Mouse (Mus musculus): ENCODE measurements around the gene Wnt3.

Wnt3 gene

GRCm38 (mm10) chr11:103772505-103773386, 1.2 kb upstream of the Wnt3 start:
- DNase-seq (ENCODE audit: low spot score): no peak

- DNase-seq (ENCODE audit: low spot score): no peak
Measured at GRCm38 (mm10) chr11:103774228-103774530, 229 bp downstream of the Wnt3 start.

- DNase-seq (ENCODE audit: low spot score): no peak
Measured at GRCm38 (mm10) chr11:103780152-103780551, 6.2 kb downstream of the Wnt3 start.

GRCm38 (mm10) chr11:103789951-103790350, 16.0 kb downstream of the Wnt3 start:
- DNase-seq (ENCODE audit: low spot score): no peak

- no peak for DNase-seq (ENCODE audit: low spot score)
Measured at GRCm38 (mm10) chr11:103801128-103801527, 27.2 kb downstream of the Wnt3 start.

GRCm38 (mm10) chr11:103804126-103804525, 30.2 kb downstream of the Wnt3 start:
- no peak for DNase-seq (ENCODE audit: low spot score)

GRCm38 (mm10) chr11:103804804-103805203, 30.9 kb downstream of the Wnt3 start:
- DNase-seq (ENCODE audit: low spot score): no peak

GRCm38 (mm10) chr11:103807966-103808365, 34.0 kb downstream of the Wnt3 start:
- DNase-seq (ENCODE audit: low spot score): no peak

GRCm38 (mm10) chr11:103808771-103809610, 35.0 kb downstream of the Wnt3 start:
- DNase-seq (ENCODE audit: low spot score): no peak

- DNase-seq (ENCODE audit: low spot score): peak; percentile 27
Measured at GRCm38 (mm10) chr11:103809611-103810598, 36.0 kb downstream of the Wnt3 start.

GRCm38 (mm10) chr11:103810631-103811030, 36.7 kb downstream of the Wnt3 start:
- DNase-seq (ENCODE audit: low spot score): no peak

- no peak for DNase-seq (ENCODE audit: low spot score)
Measured at GRCm38 (mm10) chr11:103811246-103811645, 37.3 kb downstream of the Wnt3 start.

GRCm38 (mm10) chr11:103814808-103815207, 40.9 kb downstream of the Wnt3 start:
- no peak for DNase-seq (ENCODE audit: low spot score)

- DNase-seq (ENCODE audit: low spot score): no peak
Measured at GRCm38 (mm10) chr11:103815986-103816385, 42.0 kb downstream of the Wnt3 start.

GRCm38 (mm10) chr11:103816719-103817118, 42.8 kb downstream of the Wnt3 start:
- no peak for DNase-seq (ENCODE audit: low spot score)

GRCm38 (mm10) chr11:103827201-103827600, 53.3 kb downstream of the Wnt3 start:
- DNase-seq (ENCODE audit: low spot score): no peak

- no peak for DNase-seq (ENCODE audit: low spot score)
Measured at GRCm38 (mm10) chr11:103828866-103829265, 54.9 kb downstream of the Wnt3 start.

- DNase-seq (ENCODE audit: low spot score): no peak
Measured at GRCm38 (mm10) chr11:103829956-103830355, 56.0 kb downstream of the Wnt3 start.

- DNase-seq (ENCODE audit: low spot score): no peak
Measured at GRCm38 (mm10) chr11:103830476-103830875, 56.5 kb downstream of the Wnt3 start.

- DNase-seq (ENCODE audit: low spot score): no peak
Measured at GRCm38 (mm10) chr11:103831766-103832165, 57.8 kb downstream of the Wnt3 start.

- no peak for DNase-seq (ENCODE audit: low spot score)
Measured at GRCm38 (mm10) chr11:103832331-103832730, 58.4 kb downstream of the Wnt3 start.

- no peak for DNase-seq (ENCODE audit: low spot score)
Measured at GRCm38 (mm10) chr11:103838955-103839354, 65.0 kb downstream of the Wnt3 start.
